Mouse (Mus musculus) lung, postnatal 0 days (tissue): ENCODE measurements at regions not wholly inside any gene's neighbourhood (a gene's known extent, or its start where the extent isn't known, plus 50 kb on each side); places are given as distances from the start of the nearest gene placed in this dataset.

ENCODE experiments used
- ATAC-seq: fragments of 200-750 bp; cut with Nextera tagmentation; 2 replicates; pipeline ENCODE4 v1.8.0; 2017; ENCODE audit warnings: moderate library complexity
- DNase-seq: peaks from one replicate; pipeline ENCODE4 v3.0.0-alpha.2; 2016; ENCODE audit warnings: low spot score
- H3K27ac ChIP-seq: fragments of 300-500 bp; sonication (generic); 2 replicates; pipeline ENCODE4 v1.5.1; 2014; ENCODE audit warnings: antibody characterized with exemption, mild to moderate bottlenecking, low read length, mixed read lengths
- H3K27me3 ChIP-seq: fragments of 300-500 bp; sonication (generic); replicated peaks from 2 replicates; pipeline ENCODE4 v1.6.1; 2014; ENCODE audit warnings: low read length, mixed read lengths; ENCODE audit not compliant: insufficient read depth
- H3K36me3 ChIP-seq: fragments of 300-500 bp; sonication (generic); 2 replicates; pipeline ENCODE4 v1.6.1; 2014; ENCODE audit warnings: low read length, mixed read lengths; ENCODE audit not compliant: insufficient read depth
- H3K4me1 ChIP-seq: fragments of 300-500 bp; sonication (generic); 2 replicates; pipeline ENCODE4 v1.6.1; 2014; ENCODE audit warnings: antibody characterized with exemption, low read depth, low read length, mixed read lengths; ENCODE audit not compliant: insufficient read depth
- H3K4me2 ChIP-seq: fragments of 300-500 bp; sonication (generic); replicated peaks from 2 replicates; pipeline ENCODE4 v1.6.1; 2014; ENCODE audit warnings: low read depth, mild to moderate bottlenecking, low read length, moderate library complexity, mixed read lengths
- H3K4me3 ChIP-seq: fragments of 300-500 bp; sonication (generic); 2 replicates; pipeline ENCODE4 v1.5.1; 2014; ENCODE audit warnings: low read depth, low read length
- H3K9ac ChIP-seq: fragments of 300-500 bp; sonication (generic); replicated peaks from 2 replicates; pipeline ENCODE4 v1.6.1; 2014; ENCODE audit warnings: low read depth, mild to moderate bottlenecking
- H3K9me3 ChIP-seq: fragments of 300-500 bp; sonication (generic); 2 replicates; pipeline ENCODE4 v1.6.1; 2016; ENCODE audit warnings: low read length, mixed read lengths
- CTCF ChIP-seq: IDR thresholded peaks from 2 replicates; pipeline ENCODE4 v1.5.1; 2016; ENCODE audit warnings: antibody characterized with exemption, mild to moderate bottlenecking
- EP300 ChIP-seq: IDR thresholded peaks from 2 replicates; pipeline ENCODE4 v1.6.1; 2016; ENCODE audit warnings: antibody characterized with exemption, mild to moderate bottlenecking, control low read depth
- WGBS: fragments of 180-500 bp; shearing (Covaris S2); extraction: QIAGEN DNeasy Blood & Tissue Kit; methylation state at CpG from one replicate; pipeline ENCODE4 v1.1.7; 2014; 5-methylcytosine and 5-hydroxymethylcytosine counted together

- Histone ChIP-seq H3K9me3 (no peaks in the 10 kb centered on the region), H3K27me3 (no peaks in the 10 kb centered on the region), H3K27ac (no peak overlapping the region), H3K9ac (no peak overlapping the region), H3K36me3 (no peaks in the 10 kb centered on the region), H3K4me2 (no peak overlapping the region), H3K4me3 (no peak overlapping the region), H3K4me1 (no peaks in the 10 kb centered on the region)
- no peak for ATAC-seq
- TF ChIP-seq EP300 (no peak), CTCF (no peak)
- WGBS, result 84% methylated on average over 6 of the region's 6 CpGs
- DNase-seq, result no peak
Measured at GRCm38 (mm10) chr13:97562241-97562640, 198.2 kb downstream of the Gm10260 start.

DNA sequence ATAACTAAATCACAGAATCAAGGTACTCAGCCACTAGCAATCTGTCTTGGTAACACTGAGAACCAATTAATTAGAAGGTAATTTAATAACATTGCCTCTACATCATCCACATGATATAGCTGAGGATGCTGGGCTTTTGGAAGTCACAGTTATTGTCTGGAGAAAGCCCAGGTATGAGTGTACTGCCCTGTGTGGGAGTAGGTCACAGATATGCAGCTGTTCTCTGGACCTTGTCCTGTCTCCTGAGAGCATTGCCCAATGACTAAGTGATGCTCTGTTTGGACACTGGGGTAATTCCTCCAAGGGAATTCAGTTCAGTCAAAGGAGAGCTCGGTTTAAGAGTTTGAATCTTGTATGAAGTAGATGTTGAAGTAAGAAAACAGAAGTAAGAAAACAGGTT is 199.6 kb downstream of the Gm10260 start:
- Histone ChIP-seq H3K4me3 (no peak overlapping the region), H3K36me3 (no peaks in the 10 kb centered on the region), H3K9me3 (no peaks in the 10 kb centered on the region), H3K27me3 (no peaks in the 10 kb centered on the region), H3K9ac (no peak overlapping the region), H3K27ac (no peak overlapping the region), H3K4me2 (no peak overlapping the region), H3K4me1 (no peaks in the 10 kb centered on the region)
- 44% methylated on average over 1 of the region's 1 CpGs for WGBS
- ATAC-seq, result no peak
- DNase-seq, result no peak
- TF ChIP-seq CTCF (no peak), EP300 (no peak)

- WGBS, result 80% methylated on average over 15 of the region's 15 CpGs
- Histone ChIP-seq H3K36me3 (no peaks in the 10 kb centered on the region), H3K9ac (no peak overlapping the region), H3K4me3 (no peak overlapping the region), H3K27ac (no peak overlapping the region), H3K27me3 (no peaks in the 10 kb centered on the region), H3K9me3 (no peaks in the 10 kb centered on the region), H3K4me1 (no peaks in the 10 kb centered on the region), H3K4me2 (no peak overlapping the region)
- no peak for ATAC-seq
- no peak for TF ChIP-seq CTCF
- no peak for TF ChIP-seq EP300
- DNase-seq, result peak; percentile 34
Measured at GRCm38 (mm10) chr13:97559611-97560385, 200.6 kb downstream of the Gm10260 start.

DNA sequence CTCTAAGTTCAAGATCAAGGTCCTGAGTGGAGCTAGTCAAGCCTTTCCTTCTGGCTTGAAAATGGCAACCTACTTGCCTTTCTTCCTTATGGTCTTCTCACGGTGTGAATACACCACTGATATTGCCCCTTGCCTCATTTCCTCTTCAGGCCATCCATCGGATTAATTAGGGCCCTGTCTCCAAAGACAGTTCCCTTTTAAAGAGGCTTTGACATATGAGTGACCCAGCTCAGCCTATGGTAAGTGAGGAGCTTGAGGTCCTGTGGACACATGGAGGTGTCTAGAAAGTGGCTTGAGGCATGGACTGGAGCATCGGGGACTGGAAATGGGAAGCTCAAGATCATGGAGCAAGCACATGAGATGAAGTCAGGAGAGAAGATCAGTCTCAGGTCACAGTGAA is 201.5 kb downstream of the Gm10260 start:
- Histone ChIP-seq H3K4me1 (no peaks in the 10 kb centered on the region), H3K4me2 (no peak overlapping the region), H3K9ac (no peak overlapping the region), H3K4me3 (no peak overlapping the region), H3K27ac (no peak overlapping the region), H3K27me3 (no peaks in the 10 kb centered on the region), H3K36me3 (no peaks in the 10 kb centered on the region), H3K9me3 (no peaks in the 10 kb centered on the region)
- no peak for DNase-seq
- no peak for ATAC-seq
- 92% methylated on average over 3 of the region's 3 CpGs for WGBS
- TF ChIP-seq EP300 (no peak), CTCF (no peak)

- ATAC-seq, result no peak
- Histone ChIP-seq H3K4me3 (no peak overlapping the region), H3K9me3 (no peaks in the 10 kb centered on the region), H3K9ac (no peak overlapping the region), H3K4me2 (no peak overlapping the region), H3K27me3 (no peaks in the 10 kb centered on the region), H3K36me3 (no peaks in the 10 kb centered on the region), H3K4me1 (no peaks in the 10 kb centered on the region), H3K27ac (no peak overlapping the region)
- WGBS, result 92% methylated on average over 3 of the region's 3 CpGs
- no peak for DNase-seq
- TF ChIP-seq EP300, result no peak
- no peak for TF ChIP-seq CTCF
Measured at GRCm38 (mm10) chr13:97555312-97555711, 205.1 kb downstream of the Gm10260 start.

- WGBS, result 51% methylated on average over 5 of the region's 5 CpGs
- Histone ChIP-seq H3K4me1 (no peaks in the 10 kb centered on the region), H3K4me2 (no peak overlapping the region), H3K9me3 (no peaks in the 10 kb centered on the region), H3K4me3 (no peak overlapping the region), H3K27me3 (no peaks in the 10 kb centered on the region), H3K27ac (no peak overlapping the region), H3K36me3 (no peaks in the 10 kb centered on the region), H3K9ac (no peak overlapping the region)
- TF ChIP-seq CTCF (no peak), EP300 (no peak)
- DNase-seq, result no peak
- ATAC-seq, result no peak
Measured at GRCm38 (mm10) chr13:97554601-97555000, 205.8 kb downstream of the Gm10260 start.

GRCm38 (mm10) chr13:97552236-97552635 is 208.2 kb downstream of the Gm10260 start:
- Histone ChIP-seq H3K4me2 (no peak overlapping the region), H3K4me3 (no peak overlapping the region), H3K9me3 (no peaks in the 10 kb centered on the region), H3K36me3 (no peaks in the 10 kb centered on the region), H3K4me1 (peaks cover 8% of the 10 kb centered on the region; the same call in 1 of the 2 replicates), H3K27me3 (no peaks in the 10 kb centered on the region), H3K27ac (no peak overlapping the region), H3K9ac (no peak overlapping the region)
- no peak for DNase-seq
- WGBS, result 81% methylated on average over 4 of the region's 4 CpGs
- ATAC-seq, result no peak
- TF ChIP-seq EP300 (no peak), CTCF (no peak)
